Mouse (Mus musculus) ES-E14 (cell line): ENCODE results near the gene Cped1. TPM values are rescaled to one million over a fixed set of nuclear protein-coding genes. Genes with fewer than 3 reads are reported as not detected.

ENCODE experiments used
- DNase-seq: peaks from one replicate; pipeline ENCODE4 v3.0.0-alpha.2; 2013; ENCODE audit warnings: low read depth, low spot score
- H3K27ac ChIP-seq: 2 replicates; pipeline ENCODE4 v1.5.1; 2012; ENCODE audit warnings: low read depth, mild to moderate bottlenecking, low read length, moderate library complexity, mixed read lengths; ENCODE audit not compliant: poor library complexity, insufficient read depth, severe bottlenecking
- H3K36me3 ChIP-seq: 2 replicates; pipeline ENCODE4 v1.6.1; 2012; ENCODE audit warnings: mild to moderate bottlenecking, low read length, moderate library complexity, mixed read lengths; ENCODE audit not compliant: control insufficient read depth, poor library complexity, insufficient read depth, severe bottlenecking
- H3K4me1 ChIP-seq, 2 experiments: fragments of 150-350 bp in 1 of 2; sonication (generic) in 1 of 2; 2 replicates each; pipeline ENCODE4 v1.6.1; 2012; ENCODE audit warnings: low read length in 2 of 2, mild to moderate bottlenecking in 1 of 2, mixed read lengths in 1 of 2; ENCODE audit not compliant: control insufficient read depth in 2 of 2, insufficient read depth in 2 of 2, poor library complexity in 1 of 2
- H3K4me3 ChIP-seq, 2 experiments: fragments of 150-350 bp in 1 of 2; sonication (generic) in 1 of 2; 2 replicates each; pipeline ENCODE4 v1.5.1; 2012; ENCODE audit warnings: low read length in 2 of 2, low read depth in 1 of 2, mild to moderate bottlenecking in 1 of 2, mixed read lengths in 1 of 2; ENCODE audit not compliant: insufficient read depth in 1 of 2, poor library complexity in 1 of 2, severe bottlenecking in 1 of 2
- H3K9ac ChIP-seq: 2 replicates; pipeline ENCODE4 v1.6.1; 2012; ENCODE audit warnings: low read depth, mild to moderate bottlenecking, low read length, mixed read lengths; ENCODE audit not compliant: poor library complexity, insufficient read depth, severe bottlenecking
- H3K9me3 ChIP-seq: fragments of 150-350 bp; sonication (generic); 2 replicates; pipeline ENCODE4 v1.6.1; 2012; ENCODE audit warnings: low read depth, mild to moderate bottlenecking, low read length; ENCODE audit not compliant: control insufficient read depth, insufficient read depth
- CHD2 ChIP-seq: IDR thresholded peaks from 2 replicates; pipeline ENCODE4 v1.6.1; 2014; ENCODE audit warnings: mild to moderate bottlenecking, low read depth, low read length, inconsistent platforms
- HCFC1 ChIP-seq: IDR thresholded peaks from 2 replicates; pipeline ENCODE4 v1.6.1; 2012; ENCODE audit warnings: low read length, inconsistent platforms, borderline replicate concordance; ENCODE audit not compliant: insufficient read depth
- MAFK ChIP-seq: IDR thresholded peaks from 2 replicates; pipeline ENCODE4 v1.6.1; 2014; ENCODE audit warnings: mild to moderate bottlenecking, low read depth, low read length, inconsistent platforms; ENCODE audit not compliant: insufficient read depth
- ZC3H11A ChIP-seq: IDR thresholded peaks from 2 replicates; pipeline ENCODE4 v1.6.1; 2012; ENCODE audit warnings: low read depth, mild to moderate bottlenecking, inconsistent platforms, low read length, borderline replicate concordance
- ZNF384 ChIP-seq: IDR thresholded peaks from 2 replicates; pipeline ENCODE4 v1.6.1; 2012; ENCODE audit warnings: low read depth, low read length, inconsistent platforms
- in situ Hi-C, 2 experiments: fragments of 600-800 bp; cut with MboI; formaldehyde crosslinking; loops; one replicate each; pipeline ENCODE4 v1.15.1; 2025; ENCODE audit warnings: low sequenced_read_pairs in 2 of 2, inconsistent platforms in 1 of 2; ENCODE audit not compliant: unreplicated experiment in 2 of 2
- total RNA-seq: library from RNA; depleted of rRNA; stranded (reverse); fragments of 300-350 nt; gene quantifications from 2 replicates; pipeline ENCODE4 v1.2.3, GENCODE M21; 2012

Gene Cped1
- total RNA-seq, 1 experiment: 0.31 TPM

- Histone ChIP-seq H3K4me1 (no peaks in the 10 kb centered on the region), H3K9me3 (no peaks in the 10 kb centered on the region), H3K9ac (no peak overlapping the region), H3K27ac (no peak overlapping the region), H3K36me3 (no peaks in the 10 kb centered on the region), H3K4me3 (no peak overlapping the region)
- in situ Hi-C loops: no loop called here
- DNase-seq: no peak
- TF ChIP-seq ZC3H11A: no peak
- no peak for TF ChIP-seq HCFC1
- TF ChIP-seq CHD2: no peak
- no peak for TF ChIP-seq MAFK
- no peak for TF ChIP-seq ZNF384
These were observed 7.4 kb downstream of the Cped1 start for GRCm38 (mm10) chr6:21993070-21993469.

GRCm38 (mm10) chr6:21998131-21998530 is 12.4 kb downstream of the Cped1 start:
- no peak overlapping the region for H3K4me3 ChIP-seq
- no peaks in the 10 kb centered on the region for H3K36me3 ChIP-seq
- in situ Hi-C loops: no loop called here
- DNase-seq: no peak
- H3K9me3 ChIP-seq: no peaks in the 10 kb centered on the region
- H3K27ac ChIP-seq: no peak overlapping the region
- H3K4me1 ChIP-seq: peaks cover 0 to 2% of the 10 kb centered on the region in 2 experiments; a peak in 1 of 4 replicates
- TF ChIP-seq HCFC1 (no peak), CHD2 (no peak), ZNF384 (no peak), MAFK (no peak), ZC3H11A (no peak)
- no peak overlapping the region for H3K9ac ChIP-seq

GRCm38 (mm10) chr6:21999025-21999424 is 13.3 kb downstream of the Cped1 start:
- Histone ChIP-seq H3K9ac (no peak overlapping the region), H3K27ac (no peak overlapping the region), H3K36me3 (no peaks in the 10 kb centered on the region), H3K9me3 (no peaks in the 10 kb centered on the region), H3K4me1 (peaks cover 0 to 4% of the 10 kb centered on the region in 2 experiments; a peak in 1 of 4 replicates), H3K4me3 (no peak overlapping the region)
- TF ChIP-seq HCFC1: no peak
- no peak for TF ChIP-seq ZNF384
- TF ChIP-seq ZC3H11A: no peak
- no peak for TF ChIP-seq CHD2
- no peak for TF ChIP-seq MAFK
- in situ Hi-C loops: no loop called here
- DNase-seq: no peak

GRCm38 (mm10) chr6:22000086-22000485 is 14.4 kb downstream of the Cped1 start:
- no peak overlapping the region for H3K4me3 ChIP-seq
- peaks cover 0 to 4% of the 10 kb centered on the region in 2 experiments; a peak in 1 of 4 replicates for H3K4me1 ChIP-seq
- H3K27ac ChIP-seq: no peak overlapping the region
- no peak for DNase-seq
- H3K9me3 ChIP-seq: no peaks in the 10 kb centered on the region
- in situ Hi-C loops: no loop called here
- no peak overlapping the region for H3K9ac ChIP-seq
- no peaks in the 10 kb centered on the region for H3K36me3 ChIP-seq
- TF ChIP-seq HCFC1 (no peak), MAFK (no peak), ZC3H11A (no peak), ZNF384 (no peak), CHD2 (no peak)

- no peak for DNase-seq
- Histone ChIP-seq H3K36me3 (no peaks in the 10 kb centered on the region), H3K27ac (no peak overlapping the region), H3K4me1 (peaks cover 0 to 4% of the 10 kb centered on the region in 2 experiments; a peak in 1 of 4 replicates), H3K9ac (no peak overlapping the region), H3K4me3 (no peak overlapping the region), H3K9me3 (no peaks in the 10 kb centered on the region)
- TF ChIP-seq ZC3H11A (no peak), CHD2 (no peak)
- in situ Hi-C loops: no loop called here
These were observed 15.2 kb downstream of the Cped1 start for GRCm38 (mm10) chr6:22000881-22001280.
